Mouse (Mus musculus) CH12.LX (cell line): Measurements from ENCODE around the gene Tmem167b. TPM values are rescaled to one million over a fixed set of nuclear protein-coding genes. Genes with fewer than 3 reads are reported as not detected.

Source experiments
- DNase-seq: peaks from one replicate; pipeline ENCODE4 v3.0.0-alpha.2; 2013; ENCODE audit errors: extremely low read depth
- H3K27ac ChIP-seq: 2 replicates; pipeline ENCODE4 v1.5.1; 2012; ENCODE audit warnings: low read depth, mild to moderate bottlenecking, control low read depth, moderate library complexity; ENCODE audit not compliant: insufficient read depth
- H3K27me3 ChIP-seq: replicated peaks from 2 replicates; pipeline ENCODE3; 2012; ENCODE audit warnings: inconsistent platforms
- H3K36me3 ChIP-seq, 2 experiments: replicated peaks in 1 of 2; 2 replicates each; pipeline versions ENCODE3 to v1.6.1; 2012; ENCODE audit warnings: inconsistent platforms in 1 of 2, low read length in 1 of 2, mild to moderate bottlenecking in 1 of 2, mixed read lengths in 1 of 2, moderate library complexity in 1 of 2; ENCODE audit not compliant: control insufficient read depth in 1 of 2, insufficient read depth in 1 of 2
- H3K4me1 ChIP-seq, 2 experiments: 2 replicates each; pipeline ENCODE4 v1.6.1; 2012; ENCODE audit warnings: inconsistent platforms in 1 of 2, moderate library complexity in 1 of 2; ENCODE audit not compliant: insufficient read depth in 2 of 2, control insufficient read depth in 1 of 2
- H3K4me2 ChIP-seq: 2 replicates; pipeline ENCODE4 v1.6.1; 2012; ENCODE audit warnings: low read depth, mild to moderate bottlenecking, control low read depth; ENCODE audit not compliant: poor library complexity, insufficient read depth, severe bottlenecking
- H3K4me3 ChIP-seq, 3 experiments: fragments of 150-350 bp in 1 of 3; sonication (generic) in 1 of 3; replicated peaks in 1 of 3; 2 replicates each; pipeline versions ENCODE3 to v1.5.1; 2011 to 2012; ENCODE audit warnings: low read depth in 2 of 3, low read length in 2 of 3, mild to moderate bottlenecking in 2 of 3, moderate library complexity in 2 of 3, control low read depth in 1 of 3, improper control_type of control experiment in 1 of 3, inconsistent platforms in 1 of 3, mixed read lengths in 1 of 3; ENCODE audit not compliant: poor library complexity in 1 of 3
- H3K79me2 ChIP-seq: replicated peaks from 2 replicates; pipeline ENCODE4 v1.6.1; 2012; ENCODE audit warnings: mild to moderate bottlenecking, moderate library complexity; ENCODE audit not compliant: control insufficient read depth, poor library complexity, insufficient read depth, severe bottlenecking; ENCODE audit errors: extremely low read depth
- H3K9ac ChIP-seq: 2 replicates; pipeline ENCODE4 v1.6.1; 2012; ENCODE audit warnings: low read depth, mild to moderate bottlenecking, control low read depth, moderate library complexity; ENCODE audit not compliant: insufficient read depth
- H3K9me3 ChIP-seq: replicated peaks from 2 replicates; pipeline ENCODE3; 2012; ENCODE audit warnings: low read length, inconsistent platforms, mixed read lengths
- BHLHE40 ChIP-seq: IDR thresholded peaks from 2 replicates; pipeline ENCODE4 v1.6.1; 2011; ENCODE audit warnings: mild to moderate bottlenecking, low read depth, low read length, improper control_type of control experiment
- CHD1 ChIP-seq: IDR thresholded peaks from 2 replicates; pipeline ENCODE4 v1.6.1; 2012; ENCODE audit warnings: low read depth, low read length, improper control_type of control experiment, inconsistent platforms
- CHD2 ChIP-seq: IDR thresholded peaks from 2 replicates; pipeline ENCODE4 v1.6.1; 2011; ENCODE audit warnings: low read length, improper control_type of control experiment
- CTCF ChIP-seq, 2 experiments: IDR thresholded peaks in 1 of 2; conservative IDR thresholded peaks in 1 of 2; 2 replicates each; pipeline ENCODE4 v1.5.1; 2011 to 2012; ENCODE audit warnings: low read depth in 2 of 2, low read length in 2 of 2, improper control_type of control experiment in 1 of 2, inconsistent platforms in 1 of 2, mild to moderate bottlenecking in 1 of 2, moderate library complexity in 1 of 2
- ELF1 ChIP-seq: IDR thresholded peaks from 2 replicates; pipeline ENCODE4 v1.6.1; 2014; ENCODE audit warnings: low read depth, mild to moderate bottlenecking, inconsistent platforms, low read length, improper control_type of control experiment
- HCFC1 ChIP-seq: IDR thresholded peaks from 2 replicates; pipeline ENCODE4 v1.6.1; 2012; ENCODE audit warnings: low read depth, mild to moderate bottlenecking, inconsistent platforms, low read length, improper control_type of control experiment
- JUND ChIP-seq: conservative IDR thresholded peaks from 2 replicates; pipeline ENCODE4 v1.6.1; 2011; ENCODE audit warnings: low read depth, low read length, improper control_type of control experiment
- KAT2A ChIP-seq: IDR thresholded peaks from 2 replicates; pipeline ENCODE4 v1.6.1; 2012; ENCODE audit warnings: low read length, improper control_type of control experiment, inconsistent platforms; ENCODE audit not compliant: insufficient replicate concordance
- MAFK ChIP-seq: IDR thresholded peaks from 2 replicates; pipeline ENCODE4 v1.6.1; 2011; ENCODE audit warnings: low read length, improper control_type of control experiment; ENCODE audit not compliant: insufficient replicate concordance
- MAZ ChIP-seq: IDR thresholded peaks from 2 replicates; pipeline ENCODE4 v1.6.1; 2012; ENCODE audit warnings: low read depth, mild to moderate bottlenecking, inconsistent platforms, low read length, improper control_type of control experiment, moderate library complexity
- MEF2A ChIP-seq: IDR thresholded peaks from 2 replicates; pipeline ENCODE4 v1.6.1; 2014; ENCODE audit warnings: low read depth, mild to moderate bottlenecking, inconsistent platforms, low read length, improper control_type of control experiment, borderline replicate concordance
- MXI1 ChIP-seq: IDR thresholded peaks from 2 replicates; pipeline ENCODE4 v1.6.1; 2011; ENCODE audit warnings: mild to moderate bottlenecking, low read depth, low read length, improper control_type of control experiment
- NRF1 ChIP-seq: IDR thresholded peaks from 2 replicates; pipeline ENCODE4 v1.6.1; 2014; ENCODE audit warnings: low read depth, mild to moderate bottlenecking, inconsistent platforms, low read length, improper control_type of control experiment, moderate library complexity
- PAX5 ChIP-seq: IDR thresholded peaks from 2 replicates; pipeline ENCODE4 v1.6.1; 2012; ENCODE audit warnings: low read length, inconsistent platforms, mixed read lengths
- POLR2A ChIP-seq: IDR thresholded peaks from 2 replicates; pipeline ENCODE4 v1.6.1; 2011; ENCODE audit warnings: low read depth, mild to moderate bottlenecking, improper control_type of control experiment, low read length
- RCOR1 ChIP-seq: conservative IDR thresholded peaks from 2 replicates; pipeline ENCODE4 v1.6.1; 2012; ENCODE audit warnings: low read depth, mild to moderate bottlenecking, inconsistent platforms, low read length, improper control_type of control experiment
- SIN3A ChIP-seq: IDR thresholded peaks from 2 replicates; pipeline ENCODE4 v1.6.1; 2012; ENCODE audit warnings: low read length, improper control_type of control experiment, inconsistent platforms
- SMC3 ChIP-seq: IDR thresholded peaks from 2 replicates; pipeline ENCODE4 v1.6.1; 2011; ENCODE audit warnings: low read depth, low read length, improper control_type of control experiment
- TBP ChIP-seq: conservative IDR thresholded peaks from 2 replicates; pipeline ENCODE4 v1.6.1; 2011; ENCODE audit warnings: low read depth, low read length, improper control_type of control experiment
- TCF12 ChIP-seq: IDR thresholded peaks from 2 replicates; pipeline ENCODE4 v1.6.1; 2014; ENCODE audit warnings: low read depth, mild to moderate bottlenecking, inconsistent platforms, low read length, improper control_type of control experiment
- USF1 ChIP-seq: IDR thresholded peaks from 2 replicates; pipeline ENCODE4 v1.6.1; 2014; ENCODE audit warnings: low read depth, mild to moderate bottlenecking, inconsistent platforms, low read length, improper control_type of control experiment
- ZKSCAN1 ChIP-seq: IDR thresholded peaks from 2 replicates; pipeline ENCODE4 v1.6.1; 2012; ENCODE audit warnings: low read depth, inconsistent platforms, low read length, improper control_type of control experiment, borderline replicate concordance
- ZNF384 ChIP-seq: IDR thresholded peaks from 2 replicates; pipeline ENCODE4 v1.6.1; 2012; ENCODE audit warnings: low read depth, low read length, improper control_type of control experiment, inconsistent platforms
- dilution Hi-C: fragments of 300-500 bp; cut with MboI; formaldehyde crosslinking; loops from 2 replicates; pipeline ENCODE4 v1.14.3; 2020; ENCODE audit warnings: low sequenced_read_pairs; ENCODE audit not compliant: extremely low pct_unique_long_range_greater_than_20kb, extremely low pct_ligation_motif_present
- in situ Hi-C: fragments of 300-500 bp; cut with MboI; formaldehyde crosslinking; loops from 3 replicates; pipeline ENCODE4 v1.14.3; 2019; ENCODE audit warnings: low sequenced_read_pairs, low pct_ligation_motif_present, low pct_unique_long_range_greater_than_20kb, mixed read lengths
- polyA plus RNA-seq: library from polyadenylated mRNA; unstranded; fragments of >175 nt; gene quantifications from 2 replicates; pipeline ENCODE4 v1.2.1, GENCODE M21; 2012; ENCODE audit warnings: low read depth; ENCODE audit not compliant: insufficient read length
- total RNA-seq, 2 experiments: library from RNA; depleted of rRNA; stranded (reverse); fragments of 300-350 nt in 1 of 2; fragments of >200 nt in 1 of 2; gene quantifications; 2 replicates each; pipeline ENCODE4 v1.2.3; 2012 to 2014

The Tmem167b gene
- total and polyA plus RNA-seq, 3 experiments, result 11.3 to 18.7 (median 13.1) TPM

GRCm38 (mm10) chr3:108510156-108510555, 52.1 kb downstream of the Tmem167b start:
- H3K4me3 ChIP-seq, result no peak overlapping the region
- H3K9me3 ChIP-seq, result no peaks in the 10 kb centered on the region
- H3K9ac ChIP-seq, result no peak overlapping the region
- dilution Hi-C loops (no loop called here), in situ Hi-C loops (no loop called here)
- H3K27ac ChIP-seq, result no peak overlapping the region
- no peaks in the 10 kb centered on the region for H3K79me2 ChIP-seq
- no peaks in the 10 kb centered on the region for H3K36me3 ChIP-seq
- no peak overlapping the region for H3K4me2 ChIP-seq
- H3K27me3 ChIP-seq, result peaks cover 7% of the 10 kb centered on the region
- no peaks in the 10 kb centered on the region; a peak in 1 of 4 replicates for H3K4me1 ChIP-seq
- no peak for TF ChIP-seq RCOR1
- no peak for TF ChIP-seq MAFK
- TF ChIP-seq CHD1, result no peak
- TF ChIP-seq USF1, result no peak
- no peak for TF ChIP-seq ZNF384
- no peak for TF ChIP-seq KAT2A
- no peak for TF ChIP-seq MEF2A
- no peak for TF ChIP-seq NRF1
- TF ChIP-seq JUND, result no peak
- no peak for TF ChIP-seq CTCF (conservative IDR thresholded peaks at IDR 0.05 in 1 of 2, IDR thresholded peaks at IDR 0.05 in 1 of 2; ENCODE audit: low read depth in 2 of 2, low read length in 2 of 2)
- TF ChIP-seq TCF12, result no peak
- TF ChIP-seq MXI1, result no peak
- no peak for TF ChIP-seq SMC3
- TF ChIP-seq MAZ, result no peak
- TF ChIP-seq HCFC1, result no peak
- TF ChIP-seq BHLHE40, result no peak
- no peak for TF ChIP-seq POLR2A
- TF ChIP-seq ZKSCAN1, result no peak
- TF ChIP-seq TBP, result no peak
- no peak for DNase-seq

DNA sequence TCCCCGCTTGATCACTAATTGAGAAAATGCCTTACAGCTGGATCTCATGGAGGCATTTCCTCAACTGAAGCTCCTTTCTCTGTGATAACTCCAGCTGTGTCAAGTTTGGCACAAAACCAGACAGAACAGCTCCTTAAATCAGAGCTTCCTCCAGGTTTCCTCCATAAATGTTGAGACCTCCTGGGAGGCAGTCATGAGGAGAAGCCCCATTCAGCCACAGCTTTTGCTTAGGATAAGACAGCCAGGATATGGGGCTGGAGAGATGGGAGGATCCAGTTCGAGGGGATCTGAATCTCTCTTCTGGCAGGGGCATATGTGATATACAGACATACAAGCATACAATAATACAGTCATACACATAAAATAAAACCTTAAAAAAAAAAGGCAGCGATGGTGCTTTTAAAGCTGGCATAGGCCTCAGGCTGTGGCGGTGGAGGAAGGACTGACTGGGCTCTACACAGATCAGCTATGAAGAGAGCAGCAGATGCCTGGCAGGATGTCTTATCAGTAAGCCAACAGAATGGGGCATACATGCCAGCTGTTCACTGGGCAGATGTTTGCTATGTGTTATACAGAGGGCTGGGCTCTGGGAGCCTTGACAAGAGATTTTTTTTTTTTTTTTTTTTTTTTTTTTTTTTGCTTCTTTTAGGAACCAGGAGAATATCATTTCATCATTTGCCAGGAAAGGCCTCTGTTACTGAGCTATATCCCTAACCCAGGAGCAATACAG, 53.4 kb downstream of the Tmem167b start:
- H3K27me3 ChIP-seq, result peaks cover 7% of the 10 kb centered on the region
- no peak overlapping the region for H3K4me2 ChIP-seq

More for the DNA sequence above, 53.4 kb downstream of the Tmem167b start:
- in situ Hi-C loops (no loop called here), dilution Hi-C loops (no loop called here)
- peaks cover 0 to 7% of the 10 kb centered on the region in 2 experiments; a peak in 2 of 4 replicates for H3K4me1 ChIP-seq
- H3K9me3 ChIP-seq, result no peaks in the 10 kb centered on the region
- H3K4me3 ChIP-seq, result no peak overlapping the region
- no peak overlapping the region for H3K9ac ChIP-seq
- H3K36me3 ChIP-seq, result no peaks in the 10 kb centered on the region
- H3K79me2 ChIP-seq, result no peaks in the 10 kb centered on the region
- no peak for DNase-seq
- TF ChIP-seq SIN3A, result no peak
- no peak for TF ChIP-seq PAX5
- TF ChIP-seq BHLHE40, result no peak
- no peak for TF ChIP-seq CHD2
- peak; percentile 34; the same call in 1 of the 2 replicates for TF ChIP-seq ZNF384
- TF ChIP-seq ELF1, result no peak
- no peak for TF ChIP-seq CHD1
- TF ChIP-seq USF1, result no peak
- H3K27ac ChIP-seq, result no peak overlapping the region
